Mouse (Mus musculus): Measurements from ENCODE around the gene Magi1.

GRCm38 (mm10) chr6:94270001-94270400 is 13.7 kb downstream of the Magi1 start:
- TF ChIP-seq CTCF (IDR thresholded peaks at IDR 0.05): no peak
- TF ChIP-seq EP300 (IDR thresholded peaks at IDR 0.05; ENCODE audit: insufficient read depth, low read depth, low read length): no peak
